Mouse (Mus musculus): ENCODE measurements around the gene Rnf149.

DNA sequence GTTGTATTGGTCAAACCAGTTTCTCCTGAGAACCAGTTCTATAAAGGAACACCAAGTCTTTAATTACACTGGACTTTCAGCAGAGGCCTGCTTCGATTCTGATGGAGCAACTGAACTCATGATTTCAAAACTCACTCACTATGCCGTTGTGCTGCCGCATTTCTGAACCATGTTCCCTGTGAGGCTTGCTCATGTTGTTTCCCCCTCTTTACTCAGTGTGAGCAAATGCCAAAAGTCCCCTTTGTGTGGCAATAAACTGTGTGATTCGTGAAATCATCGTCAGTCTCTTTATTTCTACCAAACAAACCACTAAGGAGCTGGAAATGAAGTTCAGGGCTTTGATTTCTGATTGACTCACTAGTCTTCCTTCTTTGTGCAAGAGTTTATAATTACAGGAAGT lies 1.2 kb upstream of the Rnf149 start:
- TF ChIP-seq CTCF (IDR thresholded peaks at IDR 0.05; ENCODE audit: borderline replicate concordance, extremely low read depth, insufficient read depth, insufficient read length), result no peak
- TF ChIP-seq POLR2A (IDR thresholded peaks at IDR 0.05; ENCODE audit: borderline replicate concordance, extremely low read depth, insufficient read depth, insufficient read length, poor library complexity, severe bottlenecking), result no peak
